Mouse (Mus musculus): ENCODE data around the gene Aurka. TPM values are rescaled to one million over a fixed set of nuclear protein-coding genes. Genes with fewer than 3 reads are reported as not detected.

Gene Aurka
- polyA plus RNA-seq (2014; fragmentation: Nextera tagmentation; extraction: Ambion mirVana): 104 and 111 TPM in 2 replicates

DNA sequence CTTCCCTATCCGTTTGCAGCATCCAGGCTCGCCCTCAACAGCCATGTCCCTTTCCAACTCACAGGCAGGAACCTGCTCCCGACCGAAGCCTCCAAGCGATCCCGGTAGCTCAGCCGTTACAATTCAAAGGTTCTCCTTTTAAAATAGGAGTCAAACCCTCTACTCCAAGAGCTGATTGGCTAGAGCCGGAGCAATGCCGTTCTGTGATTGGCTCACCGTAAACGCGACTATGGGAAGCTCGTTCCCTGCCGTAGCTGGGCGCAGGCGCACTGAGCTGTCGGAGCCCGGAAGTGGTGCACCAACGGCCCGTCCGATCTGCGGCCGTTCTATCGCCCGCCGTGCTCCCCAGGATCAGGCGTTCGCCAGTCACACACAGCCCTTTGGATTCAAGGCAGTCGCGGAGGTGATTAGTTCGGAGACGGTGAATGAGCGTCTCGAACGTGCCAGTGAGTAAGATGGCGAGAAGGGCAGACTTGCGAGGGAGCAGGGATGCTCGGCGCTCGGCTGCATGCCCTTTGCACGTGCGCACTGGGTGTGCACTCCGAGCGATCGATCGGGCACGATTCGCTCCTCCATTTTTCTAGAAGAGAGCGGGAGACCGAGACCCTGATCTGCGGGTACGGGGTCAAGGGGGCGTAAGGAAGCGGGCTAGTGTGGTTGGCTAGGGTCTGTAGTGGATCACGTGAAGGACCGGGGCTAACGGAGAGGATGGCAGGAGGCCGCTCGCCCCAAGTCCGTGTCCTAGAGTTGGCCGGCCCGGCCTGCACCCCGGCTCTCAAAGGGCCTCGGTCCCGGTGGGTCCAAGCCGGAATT, at the start of gene Aurka, which contains the start of gene Cstf1:
Gene Aurka (minus strand): TSS at position 125 of the 813 bp plus-strand sequence.
Gene Cstf1 (plus strand): TSS at position 271 of the 813 bp plus-strand sequence.
- peaks cover 19% of the 10 kb centered on the region for H3K4me1 ChIP-seq (ENCODE audit: control insufficient read depth, insufficient read depth, low read length)
- no peaks in the 10 kb centered on the region for H3K9me3 ChIP-seq (ENCODE audit: control insufficient read depth, low read depth, low read length)
- peak within 1 kb of the TSS; percentile 73 for H3K4me2 ChIP-seq (replicated peaks; ENCODE audit: low read depth, low read length)
- peak within 1 kb of the TSS; percentile 93 for H3K4me3 ChIP-seq (ENCODE audit: low read depth, low read length)
- H3K9ac ChIP-seq (replicated peaks; ENCODE audit: low read depth, low read length): peak within 1 kb of the TSS; percentile 92
- ATAC-seq (ENCODE audit: insufficient number of reproducible peaks, insufficient read depth, low FRiP score, low read depth): peak; percentile 98
- no peaks in the 10 kb centered on the region for H3K27me3 ChIP-seq (ENCODE audit: control insufficient read depth, insufficient read depth, low read length)
- under 1% methylated on average over 66 of the region's 66 CpGs for WGBS
- H3K36me3 ChIP-seq (ENCODE audit: control insufficient read depth, insufficient read depth, low read length): peaks cover 41% of the 10 kb centered on the region
- peak within 1 kb of the TSS; percentile 78; the same call in 1 of the 2 replicates for H3K27ac ChIP-seq (ENCODE audit: low read length)

GRCm38 (mm10) chr2:172418208-172418607, 47.9 kb upstream of the Aurka start:
- WGBS: 88% methylated on average over 5 of the region's 5 CpGs

DNA sequence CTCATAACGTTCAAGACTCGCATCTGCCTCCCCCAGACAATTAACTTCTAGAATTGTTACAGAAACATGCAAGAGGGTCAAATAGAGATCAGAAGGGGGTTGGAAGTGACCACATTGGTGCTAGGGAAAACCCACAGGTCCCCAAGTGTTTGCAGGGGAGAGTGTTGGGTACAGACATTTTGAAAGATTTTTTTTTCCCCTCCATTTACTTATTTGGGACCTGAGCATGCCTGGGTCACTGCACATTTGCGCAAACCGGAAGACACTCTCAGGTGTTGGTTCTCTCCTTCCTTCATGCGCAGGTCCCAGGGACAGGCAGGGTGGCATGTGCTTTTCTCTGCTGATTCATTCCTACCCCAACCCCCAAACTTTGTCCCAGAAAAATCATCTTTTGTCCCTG, 46.5 kb upstream of the Aurka start:
- no peak overlapping the region for H3K27ac ChIP-seq (ENCODE audit: low read length)
- 83% methylated on average over 5 of the region's 5 CpGs for WGBS
- no peak overlapping the region for H3K4me2 ChIP-seq (replicated peaks; ENCODE audit: low read depth, low read length)
- no peaks in the 10 kb centered on the region for H3K9me3 ChIP-seq (ENCODE audit: control insufficient read depth, low read depth, low read length)
- no peaks in the 10 kb centered on the region for H3K27me3 ChIP-seq (ENCODE audit: control insufficient read depth, insufficient read depth, low read length)
- no peak for ATAC-seq (ENCODE audit: insufficient number of reproducible peaks, insufficient read depth, low FRiP score, low read depth)
- H3K4me1 ChIP-seq (ENCODE audit: control insufficient read depth, insufficient read depth, low read length): peaks cover 13% of the 10 kb centered on the region; the same call in 1 of the 2 replicates
- no peak overlapping the region for H3K9ac ChIP-seq (replicated peaks; ENCODE audit: low read depth, low read length)
- no peak overlapping the region for H3K4me3 ChIP-seq (ENCODE audit: low read depth, low read length)
- no peaks in the 10 kb centered on the region for H3K36me3 ChIP-seq (ENCODE audit: control insufficient read depth, insufficient read depth, low read length)

More at GRCm38 (mm10) chr2:172418208-172418607, 47.9 kb upstream of the Aurka start:
- H3K9ac ChIP-seq (replicated peaks; ENCODE audit: low read depth, low read length): no peak overlapping the region
- H3K27ac ChIP-seq (ENCODE audit: low read length): no peak overlapping the region
- peaks cover 7% of the 10 kb centered on the region; the same call in 1 of the 2 replicates for H3K4me1 ChIP-seq (ENCODE audit: control insufficient read depth, insufficient read depth, low read length)
- no peaks in the 10 kb centered on the region for H3K9me3 ChIP-seq (ENCODE audit: control insufficient read depth, low read depth, low read length)
- H3K36me3 ChIP-seq (ENCODE audit: control insufficient read depth, insufficient read depth, low read length): no peaks in the 10 kb centered on the region
- H3K4me2 ChIP-seq (replicated peaks; ENCODE audit: low read depth, low read length): no peak overlapping the region
- H3K4me3 ChIP-seq (ENCODE audit: low read depth, low read length): no peak overlapping the region
- ATAC-seq (ENCODE audit: insufficient number of reproducible peaks, insufficient read depth, low FRiP score, low read depth): no peak
- H3K27me3 ChIP-seq (ENCODE audit: control insufficient read depth, insufficient read depth, low read length): no peaks in the 10 kb centered on the region

- Histone ChIP-seq H3K9ac (replicated peaks; ENCODE audit: low read depth, low read length) (no peak overlapping the region), H3K4me2 (replicated peaks; ENCODE audit: low read depth, low read length) (no peak overlapping the region), H3K36me3 (ENCODE audit: control insufficient read depth, insufficient read depth, low read length) (no peaks in the 10 kb centered on the region), H3K4me3 (ENCODE audit: low read depth, low read length) (no peak overlapping the region), H3K9me3 (ENCODE audit: control insufficient read depth, low read depth, low read length) (no peaks in the 10 kb centered on the region), H3K27me3 (ENCODE audit: control insufficient read depth, insufficient read depth, low read length) (no peaks in the 10 kb centered on the region), H3K4me1 (ENCODE audit: control insufficient read depth, insufficient read depth, low read length) (peaks cover 13% of the 10 kb centered on the region; the same call in 1 of the 2 replicates), H3K27ac (ENCODE audit: low read length) (no peak overlapping the region)
- ATAC-seq (ENCODE audit: insufficient number of reproducible peaks, insufficient read depth, low FRiP score, low read depth): no peak
- 62% methylated on average over 12 of the region's 12 CpGs for whole genome bisulfite sequencing
Measured at GRCm38 (mm10) chr2:172416218-172416617, 45.9 kb upstream of the Aurka start.

DNA sequence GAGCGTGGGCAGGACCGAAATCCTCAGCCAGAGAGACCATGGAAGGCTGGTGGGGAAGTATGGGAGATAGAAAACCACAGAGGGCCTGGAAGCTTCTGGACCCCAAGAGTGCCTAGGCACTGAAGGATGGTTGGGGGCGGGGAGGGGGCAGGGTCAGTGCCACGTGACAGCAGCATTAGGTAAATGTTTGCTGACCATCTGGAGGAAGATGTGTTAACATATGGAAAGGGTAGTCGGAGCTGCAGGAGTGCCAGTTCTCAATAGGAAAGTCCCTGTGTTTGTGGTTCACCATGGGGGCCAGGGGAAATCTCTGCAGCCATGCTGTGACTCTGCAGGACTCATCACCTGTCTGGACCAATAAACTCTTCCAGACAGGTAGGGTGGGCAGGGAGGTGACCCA, 43.6 kb upstream of the Aurka start:
- Histone ChIP-seq H3K27ac (ENCODE audit: low read length) (no peak overlapping the region), H3K9me3 (ENCODE audit: control insufficient read depth, low read depth, low read length) (no peaks in the 10 kb centered on the region), H3K4me3 (ENCODE audit: low read depth, low read length) (no peak overlapping the region), H3K9ac (replicated peaks; ENCODE audit: low read depth, low read length) (no peak overlapping the region), H3K36me3 (ENCODE audit: control insufficient read depth, insufficient read depth, low read length) (no peaks in the 10 kb centered on the region), H3K4me1 (ENCODE audit: control insufficient read depth, insufficient read depth, low read length) (peaks cover 13% of the 10 kb centered on the region; the same call in 1 of the 2 replicates), H3K27me3 (ENCODE audit: control insufficient read depth, insufficient read depth, low read length) (no peaks in the 10 kb centered on the region), H3K4me2 (replicated peaks; ENCODE audit: low read depth, low read length) (no peak overlapping the region)
- WGBS: 42% methylated on average over 5 of the region's 5 CpGs
- ATAC-seq (ENCODE audit: insufficient number of reproducible peaks, insufficient read depth, low FRiP score, low read depth): no peak

- WGBS: 12% methylated on average over 4 of the region's 4 CpGs
- Histone ChIP-seq H3K4me1 (ENCODE audit: control insufficient read depth, insufficient read depth, low read length) (peaks cover 13% of the 10 kb centered on the region; the same call in 1 of the 2 replicates), H3K4me2 (replicated peaks; ENCODE audit: low read depth, low read length) (no peak overlapping the region), H3K4me3 (ENCODE audit: low read depth, low read length) (no peak overlapping the region), H3K9ac (replicated peaks; ENCODE audit: low read depth, low read length) (no peak overlapping the region), H3K27ac (ENCODE audit: low read length) (no peak overlapping the region; the same call in 1 of the 2 replicates), H3K27me3 (ENCODE audit: control insufficient read depth, insufficient read depth, low read length) (no peaks in the 10 kb centered on the region), H3K9me3 (ENCODE audit: control insufficient read depth, low read depth, low read length) (no peaks in the 10 kb centered on the region), H3K36me3 (ENCODE audit: control insufficient read depth, insufficient read depth, low read length) (no peaks in the 10 kb centered on the region)
- no peak; the same call in 1 of the 2 replicates for ATAC-seq (ENCODE audit: insufficient number of reproducible peaks, insufficient read depth, low FRiP score, low read depth)
Measured at GRCm38 (mm10) chr2:172413273-172413672, 42.9 kb upstream of the Aurka start.

GRCm38 (mm10) chr2:172412454-172412853, 42.1 kb upstream of the Aurka start:
- Histone ChIP-seq H3K36me3 (ENCODE audit: control insufficient read depth, insufficient read depth, low read length) (no peaks in the 10 kb centered on the region), H3K4me1 (ENCODE audit: control insufficient read depth, insufficient read depth, low read length) (peaks cover 13% of the 10 kb centered on the region; the same call in 1 of the 2 replicates), H3K27me3 (ENCODE audit: control insufficient read depth, insufficient read depth, low read length) (no peaks in the 10 kb centered on the region), H3K4me3 (ENCODE audit: low read depth, low read length) (no peak overlapping the region), H3K27ac (ENCODE audit: low read length) (no peak overlapping the region), H3K4me2 (replicated peaks; ENCODE audit: low read depth, low read length) (0 out of 2 replicates have a peak overlapping the region, but pooled peaks have one; percentile 10), H3K9ac (replicated peaks; ENCODE audit: low read depth, low read length) (no peak overlapping the region), H3K9me3 (ENCODE audit: control insufficient read depth, low read depth, low read length) (no peaks in the 10 kb centered on the region)
- ATAC-seq (ENCODE audit: insufficient number of reproducible peaks, insufficient read depth, low FRiP score, low read depth): no peak
- 8% methylated on average over 9 of the region's 9 CpGs for WGBS

GRCm38 (mm10) chr2:172411091-172411490, 40.8 kb upstream of the Aurka start:
- H3K27ac ChIP-seq (ENCODE audit: low read length): no peak overlapping the region
- 86% methylated on average over 11 of the region's 11 CpGs for WGBS
- no peaks in the 10 kb centered on the region for H3K9me3 ChIP-seq (ENCODE audit: control insufficient read depth, low read depth, low read length)
- no peak overlapping the region for H3K9ac ChIP-seq (replicated peaks; ENCODE audit: low read depth, low read length)
- no peaks in the 10 kb centered on the region for H3K36me3 ChIP-seq (ENCODE audit: control insufficient read depth, insufficient read depth, low read length)
- ATAC-seq (ENCODE audit: insufficient number of reproducible peaks, insufficient read depth, low FRiP score, low read depth): no peak
- no peak overlapping the region for H3K4me2 ChIP-seq (replicated peaks; ENCODE audit: low read depth, low read length)
- no peaks in the 10 kb centered on the region for H3K27me3 ChIP-seq (ENCODE audit: control insufficient read depth, insufficient read depth, low read length)
- H3K4me1 ChIP-seq (ENCODE audit: control insufficient read depth, insufficient read depth, low read length): peaks cover 13% of the 10 kb centered on the region; the same call in 1 of the 2 replicates
- H3K4me3 ChIP-seq (ENCODE audit: low read depth, low read length): no peak overlapping the region
